Mouse (Mus musculus) Patski (cell line): ENCODE measurements at regions not wholly inside any gene's neighbourhood (a gene's known extent, or its start where the extent isn't known, plus 50 kb on each side); places are given as distances from the start of the nearest gene placed in this dataset.

ENCODE experiments used
- ATAC-seq: fragments of 100-300 bp; one replicate; pipeline ENCODE4 v1.8.0; 2021
- CTCF ChIA-PET: fragments of 350-600 bp; sonication (Branson Sonifier 250); formaldehyde crosslinking; loops from one replicate; lab custom pipeline; 2022; ENCODE audit warnings: inconsistent platforms; lab: Charles Lee
- POLR2A ChIA-PET: fragments of 350-600 bp; sonication (Branson Sonifier 250); formaldehyde crosslinking; loops from one replicate; lab custom pipeline; 2022; ENCODE audit warnings: antibody characterized with exemption, inconsistent platforms; lab: Charles Lee
- DNase-seq: peaks from one replicate; pipeline ENCODE4 v3.0.0-alpha.2; 2011; ENCODE audit warnings: low read depth, low spot score
- H3K27me3 ChIP-seq: fragments of 371-371 bp; one replicate; pipeline ENCODE4 v1.5.1; 2021
- CTCF ChIP-seq: fragments of 100-300 bp; IDR thresholded peaks from one replicate; pipeline ENCODE4 v1.5.1; 2021
- in situ Hi-C: fragments of 300-500 bp; cut with MboI; formaldehyde crosslinking; loops from 3 replicates; pipeline ENCODE4 v1.11.1; 2018; ENCODE audit warnings: low pct_unique_long_range_greater_than_20kb, mixed read lengths

DNA sequence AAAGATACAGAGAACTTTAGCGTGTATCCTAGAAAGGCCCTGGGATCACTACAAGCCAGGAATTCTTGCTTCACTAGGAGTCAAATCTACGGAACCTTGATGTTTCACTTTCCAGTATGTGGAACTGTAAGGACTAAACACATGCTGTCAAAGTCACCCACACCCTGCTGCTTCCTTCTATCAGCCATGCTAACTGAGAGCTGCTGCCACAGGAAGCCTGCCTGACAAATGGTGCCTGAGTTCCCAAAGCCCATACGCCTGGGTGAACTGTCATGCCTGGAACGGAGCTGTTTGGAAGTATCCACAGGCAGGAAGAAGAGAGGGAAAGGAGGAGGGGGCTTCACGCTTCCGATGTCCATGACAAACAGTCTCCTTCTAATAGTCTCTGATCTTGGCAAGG lies 644.2 kb upstream of the Cdh5 start:
- ChIA-PET POLR2A (no interaction called here), CTCF (interaction anchor here (1.7 kb wide), 1 partner anchor 10 kb away, joined by 3 read pairs; no protein-coding TSS in a partner anchor)
- no peak for TF ChIP-seq CTCF
- DNase-seq (no peak), ATAC-seq (no peak)
- H3K27me3 ChIP-seq = no peaks in the 10 kb centered on the region
- in situ Hi-C loops = no loop called here

DNA sequence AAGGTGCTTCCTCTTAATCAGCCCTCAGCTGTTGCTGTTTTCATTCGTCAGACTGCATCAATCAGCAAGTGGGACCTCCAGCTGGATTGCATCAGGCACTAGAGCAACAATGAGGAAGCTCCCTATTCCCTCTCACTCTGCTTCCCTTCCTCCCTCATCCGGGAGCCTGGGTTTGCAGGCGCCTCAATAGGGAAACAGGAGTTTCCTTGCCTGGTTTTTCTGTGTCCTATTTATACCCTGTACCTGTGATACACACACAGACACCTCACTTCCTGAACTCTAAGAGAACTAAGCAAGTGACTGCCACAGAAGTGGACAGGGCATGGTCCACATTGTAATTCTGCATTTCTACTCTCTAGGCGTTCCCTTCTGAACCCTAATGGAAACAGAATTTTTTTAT lies 637.9 kb upstream of the Cdh5 start:
- H3K27me3 ChIP-seq = no peaks in the 10 kb centered on the region
- TF ChIP-seq CTCF = no peak
- POLR2A ChIA-PET = no interaction called here
- CTCF ChIA-PET = interaction anchor here (1.3 kb wide), 1 partner anchor 10 kb away, joined by 3 read pairs; no protein-coding TSS in a partner anchor
- no peak for DNase-seq
- in situ Hi-C loops = no loop called here
- ATAC-seq = no peak

DNA sequence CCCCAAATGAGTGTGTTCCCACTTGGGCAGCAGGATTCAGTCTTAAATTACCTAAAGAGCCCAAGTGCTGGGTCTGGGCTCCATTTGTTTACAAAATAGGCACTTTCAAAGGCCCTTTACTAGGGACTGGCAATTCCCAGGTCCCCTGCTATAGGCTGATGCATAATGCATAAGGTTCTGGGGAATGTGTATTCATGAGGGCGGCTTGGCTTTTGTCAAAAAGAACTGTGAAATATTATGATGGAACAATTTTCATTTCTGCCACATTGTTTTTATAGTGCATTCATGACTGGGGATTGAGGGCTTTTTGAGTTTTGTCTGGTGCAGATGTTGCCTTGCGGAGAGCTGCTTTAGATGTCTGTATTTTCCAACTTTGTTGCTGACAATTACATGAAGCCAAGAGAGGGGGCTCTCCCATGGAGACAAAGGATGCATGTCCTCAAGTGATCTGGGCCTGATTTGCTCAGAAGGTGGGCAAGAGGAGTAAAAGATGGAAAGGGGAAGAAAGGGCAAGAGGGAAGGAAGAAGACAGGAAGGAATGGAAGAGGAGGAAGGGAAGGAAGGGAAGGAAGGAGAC lies 636.6 kb upstream of the Cdh5 start:
- no peak for ATAC-seq
- ChIA-PET CTCF (no interaction called here), POLR2A (no interaction called here)
- no peak for TF ChIP-seq CTCF
- H3K27me3 ChIP-seq = no peaks in the 10 kb centered on the region
- DNase-seq = no peak
- in situ Hi-C loops = no loop called here

DNA sequence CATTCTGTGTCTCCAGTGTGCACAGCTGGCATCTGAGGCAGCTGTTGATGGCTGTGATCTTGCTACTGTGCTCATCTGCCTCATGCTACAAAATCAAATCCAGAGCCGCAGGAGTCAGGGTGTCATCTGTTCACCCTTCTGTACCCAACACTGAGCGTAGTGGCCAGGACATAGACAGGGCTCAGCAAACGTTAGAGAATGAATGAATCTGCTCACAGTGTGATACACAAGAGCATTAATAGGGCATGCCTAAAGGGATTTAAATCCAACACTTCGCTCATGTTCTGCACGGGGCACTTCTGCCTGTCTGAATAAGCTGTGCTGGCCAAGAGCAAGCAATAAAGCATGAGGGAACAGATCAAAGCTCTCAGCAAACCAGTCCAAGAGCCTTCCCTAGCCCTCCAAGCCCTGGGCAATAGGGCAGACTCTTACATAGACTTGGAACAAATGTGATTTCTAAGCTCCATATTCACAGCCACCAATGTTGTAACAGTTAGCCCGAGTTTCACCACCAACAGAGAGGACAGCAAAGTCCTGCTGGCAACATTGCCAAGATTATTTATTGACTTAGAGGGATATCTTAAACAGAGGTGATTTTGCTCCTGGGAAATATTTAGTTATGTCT lies 633.8 kb upstream of the Cdh5 start:
- DNase-seq (no peak), ATAC-seq (no peak)
- ChIA-PET POLR2A (no interaction called here), CTCF (no interaction called here)
- in situ Hi-C loops = no loop called here
- H3K27me3 ChIP-seq = no peaks in the 10 kb centered on the region
- TF ChIP-seq CTCF = no peak

DNA sequence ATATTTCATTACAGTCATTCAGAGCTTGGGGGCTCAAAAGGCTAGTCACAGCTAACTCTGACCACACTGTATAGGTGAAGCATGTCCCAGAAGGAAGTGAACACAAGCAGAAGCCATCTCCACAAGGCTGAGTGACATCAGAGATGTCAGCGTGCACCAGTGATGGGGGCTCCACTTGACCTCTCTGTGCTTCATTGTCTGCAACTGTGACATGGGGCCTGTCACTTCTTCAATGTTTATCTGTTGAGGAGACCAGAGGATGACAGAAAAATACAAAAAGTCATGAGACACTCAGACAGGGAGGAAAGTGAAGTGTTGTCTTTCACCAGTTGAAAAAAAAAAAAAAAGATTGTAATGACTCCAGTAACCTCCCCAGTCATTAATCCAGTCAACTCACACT lies 632.4 kb upstream of the Cdh5 start:
- ATAC-seq (no peak), DNase-seq (no peak)
- TF ChIP-seq CTCF = no peak
- no peaks in the 10 kb centered on the region for H3K27me3 ChIP-seq
- POLR2A ChIA-PET = no interaction called here
- in situ Hi-C loops = no loop called here
- CTCF ChIA-PET = no interaction called here

DNA sequence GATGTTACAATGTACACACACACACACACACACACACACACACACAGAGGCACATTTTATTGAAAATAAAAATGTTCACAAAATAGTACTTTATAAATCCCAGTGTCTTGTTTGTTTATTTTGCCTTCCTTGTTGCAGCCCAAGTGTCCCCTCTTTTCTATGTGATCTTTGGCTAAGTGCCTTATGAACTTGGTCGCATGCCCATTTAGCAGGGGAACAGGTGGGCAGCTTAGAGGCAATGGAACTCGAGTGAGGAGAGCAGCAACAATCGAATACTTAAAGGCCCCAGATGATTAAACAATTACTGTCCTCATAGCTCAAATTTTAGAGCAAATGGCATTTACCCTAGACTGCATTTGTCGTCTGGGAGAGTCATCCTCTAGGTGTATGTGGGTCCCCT lies 631.1 kb upstream of the Cdh5 start:
- in situ Hi-C loops = no loop called here
- DNase-seq (no peak), ATAC-seq (no peak)
- ChIA-PET POLR2A (no interaction called here), CTCF (interaction anchor here (1.4 kb wide), 1 partner anchor 731 kb away, joined by 3 read pairs; no protein-coding TSS in a partner anchor)
- no peak for TF ChIP-seq CTCF
- H3K27me3 ChIP-seq = no peaks in the 10 kb centered on the region

DNA sequence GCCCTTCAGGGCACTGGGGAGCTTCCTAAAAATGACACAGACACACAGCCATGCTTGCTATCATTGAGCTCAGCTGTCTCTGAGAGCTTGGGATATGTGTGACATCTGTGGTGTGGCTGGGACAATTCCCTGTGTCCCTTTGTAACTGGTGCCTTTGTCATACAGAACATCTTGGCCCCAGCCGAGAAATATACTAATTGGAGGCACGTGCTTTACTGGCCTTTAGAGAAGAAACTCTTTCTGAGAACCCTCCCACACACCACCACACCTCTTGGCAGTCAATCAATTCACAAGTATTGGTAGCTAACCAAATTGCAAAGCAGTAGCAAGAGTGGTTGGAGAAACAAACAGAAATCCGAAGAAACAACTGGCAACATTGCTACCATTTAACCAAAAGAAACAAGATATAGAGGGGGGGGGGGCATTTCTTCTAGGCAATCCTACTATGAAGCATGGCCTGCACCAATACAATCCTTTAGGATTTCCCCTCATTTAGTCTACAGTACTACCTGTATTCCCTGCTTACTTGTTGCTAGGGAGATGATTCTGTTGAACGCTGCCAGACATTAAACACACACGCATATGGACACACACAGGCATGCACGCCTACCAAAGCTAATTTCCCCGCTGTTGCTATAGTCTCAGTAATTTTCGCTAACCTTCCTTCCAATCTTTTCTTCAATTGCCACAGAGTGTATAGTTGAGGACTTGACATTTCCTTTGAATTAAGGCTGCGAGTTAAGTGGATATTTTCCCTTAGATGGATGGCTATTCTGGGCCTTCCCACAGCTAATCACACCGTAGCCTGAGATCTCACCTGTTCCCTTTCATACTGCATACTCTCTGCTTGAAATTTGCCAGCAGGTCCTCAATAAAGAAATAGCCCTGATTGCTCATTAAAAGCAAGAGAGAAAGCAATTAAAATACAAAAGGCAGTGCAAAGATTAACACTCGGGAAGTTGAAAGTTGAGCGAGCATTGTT lies 625.3 kb upstream of the Cdh5 start:
- DNase-seq = no peak
- CTCF ChIA-PET = interaction anchor here (1.0 to 1.5 kb wide), 2 partner anchors 10 to 12 kb away, joined by 3 to 4 read pairs; no protein-coding TSS in a partner anchor
- POLR2A ChIA-PET = no interaction called here
- in situ Hi-C loops = no loop called here
- no peaks in the 10 kb centered on the region for H3K27me3 ChIP-seq
- ATAC-seq = no peak
- TF ChIP-seq CTCF = no peak

DNA sequence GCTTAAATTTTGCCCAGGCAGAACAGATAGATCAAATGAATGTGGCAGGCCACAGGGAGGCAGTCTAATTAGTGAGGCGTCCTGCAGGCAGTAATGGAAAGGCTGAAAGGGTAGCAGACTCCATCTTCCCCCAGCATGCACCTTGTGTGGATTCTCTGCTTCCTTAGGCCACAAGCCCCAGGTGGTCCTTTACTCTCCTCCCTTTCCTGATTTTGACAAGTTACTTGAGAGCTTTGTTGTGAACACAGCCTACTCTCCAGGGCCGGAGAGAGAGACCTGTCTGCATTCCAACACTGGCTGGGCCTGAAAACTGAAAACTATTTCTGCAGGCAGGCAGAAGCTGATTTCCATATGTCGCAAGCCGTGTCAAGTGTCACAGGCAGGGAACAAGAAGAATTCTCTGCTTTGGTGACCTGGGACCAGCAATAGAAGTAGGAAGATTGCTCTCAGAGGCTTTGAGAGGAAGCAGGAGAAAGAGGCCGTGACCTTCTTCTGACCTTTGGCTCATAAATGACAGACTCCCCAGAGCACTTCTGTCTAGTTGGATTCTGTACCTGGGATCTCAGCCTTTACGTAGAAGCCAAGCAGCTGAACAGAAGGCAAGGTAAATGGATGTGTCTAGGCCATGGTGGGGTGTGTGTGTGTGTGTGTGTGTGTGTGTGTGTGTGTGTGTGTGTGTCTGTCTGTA lies 619.2 kb upstream of the Cdh5 start:
- in situ Hi-C loops = no loop called here
- ATAC-seq (no peak), DNase-seq (no peak)
- ChIA-PET CTCF (no interaction called here), POLR2A (interaction anchor here (0.7 kb wide), 1 partner anchor 16 kb away, joined by 3 read pairs; no protein-coding TSS in a partner anchor)
- TF ChIP-seq CTCF = no peak
- H3K27me3 ChIP-seq = no peaks in the 10 kb centered on the region

DNA sequence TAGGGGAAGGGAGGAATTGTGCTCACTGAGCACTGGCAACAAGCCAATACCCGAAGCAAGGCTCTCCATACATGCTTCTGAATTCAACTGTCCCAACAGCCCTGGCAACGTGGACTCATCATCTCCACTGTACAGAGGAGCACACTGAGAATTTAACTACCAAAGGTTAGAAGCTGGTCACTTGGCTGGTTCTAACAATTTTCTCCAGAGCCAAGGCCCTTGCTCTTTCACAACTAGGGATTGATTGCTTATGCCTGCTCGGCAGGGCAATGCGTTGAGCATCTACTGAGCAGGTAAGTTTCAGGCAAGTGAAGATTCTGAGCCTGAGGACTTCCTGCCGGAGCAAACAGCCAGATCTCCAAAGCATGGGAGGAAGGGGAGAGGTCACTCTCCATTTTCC lies 616.0 kb upstream of the Cdh5 start:
- DNase-seq (no peak), ATAC-seq (no peak)
- H3K27me3 ChIP-seq = no peaks in the 10 kb centered on the region
- TF ChIP-seq CTCF = no peak
- ChIA-PET POLR2A (no interaction called here), CTCF (no interaction called here)
- in situ Hi-C loops = no loop called here

DNA sequence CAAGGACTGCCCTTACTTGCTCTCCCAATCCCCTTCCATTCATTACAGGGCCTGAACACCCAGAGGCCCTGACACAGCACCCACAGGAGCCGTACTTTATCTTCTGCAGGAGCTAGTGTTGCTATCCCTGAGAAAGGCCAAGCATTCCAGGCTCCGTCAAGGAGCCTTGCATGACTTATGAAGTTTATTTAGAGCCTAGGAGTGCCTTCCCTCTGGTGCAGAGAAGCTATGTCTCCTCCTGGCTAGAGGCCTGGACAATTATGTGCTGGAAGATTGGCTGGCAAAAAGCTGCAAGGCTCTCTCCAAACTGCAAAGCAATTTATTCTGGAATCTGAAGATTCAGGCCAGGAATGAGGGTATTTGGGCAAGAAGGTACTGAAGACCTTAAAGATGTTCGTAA lies 612.0 kb upstream of the Cdh5 start:
- DNase-seq = no peak

More for the DNA sequence above, 612.0 kb upstream of the Cdh5 start:
- POLR2A ChIA-PET = no interaction called here
- H3K27me3 ChIP-seq = no peaks in the 10 kb centered on the region
- TF ChIP-seq CTCF = no peak
- in situ Hi-C loops = no loop called here
- CTCF ChIA-PET = interaction anchor here (1.0 kb wide), 1 partner anchor 16 kb away, joined by 3 read pairs; no protein-coding TSS in a partner anchor
- no peak for ATAC-seq
